Mouse (Mus musculus): ENCODE measurements at regions not wholly inside any gene's neighbourhood (a gene's known extent, or its start where the extent isn't known, plus 50 kb on each side); places are given as distances from the start of the nearest gene placed in this dataset.
"Not testable (repeated sequence)": the region's sequence is repeated elsewhere in the genome, so short reads cannot be mapped to it uniquely, and the experiment has no call there.

DNA sequence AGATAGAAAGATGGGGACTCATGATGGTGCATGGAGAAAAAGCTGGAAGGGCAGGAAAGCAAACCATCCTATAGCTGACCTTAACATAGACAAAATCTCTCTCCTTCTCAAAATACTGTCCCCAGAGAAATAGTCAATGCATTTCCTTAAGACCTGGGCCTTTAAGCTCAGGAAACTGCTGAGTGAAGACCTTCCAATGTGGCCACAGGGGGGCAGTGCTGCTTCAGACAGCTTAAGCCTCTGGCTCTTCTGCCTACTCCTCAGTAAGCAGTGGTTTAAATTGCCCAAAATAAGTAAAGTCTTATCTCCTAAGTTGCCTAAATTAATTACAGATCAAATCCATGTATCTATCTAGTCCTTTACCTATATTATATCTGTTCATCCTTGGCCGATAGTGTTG is 616.2 kb downstream of the Dad1 start:
- intact Hi-C loops (cut with DNase I); DNase-seq (ENCODE audit: extremely low spot score in 1 of 2, low spot score in 2 of 2); H3K4me3 ChIP-seq; H3K27ac ChIP-seq: not testable (repeated sequence)
- TF ChIP-seq CTCF (IDR thresholded peaks at IDR 0.05): peak; percentile 36

- DNase-seq (ENCODE audit: extremely low spot score in 1 of 2, low spot score in 2 of 2); H3K27ac ChIP-seq; intact Hi-C loops (cut with DNase I); H3K4me3 ChIP-seq: not testable (repeated sequence)
Measured at GRCm38 (mm10) chr14:53635206-53635605, 618.7 kb downstream of the Dad1 start.

GRCm38 (mm10) chr14:53634320-53634979 is 619.5 kb downstream of the Dad1 start:
- intact Hi-C loops (cut with DNase I); DNase-seq (ENCODE audit: extremely low spot score in 1 of 2, low spot score in 2 of 2); H3K27ac ChIP-seq; H3K4me3 ChIP-seq: not testable (repeated sequence)

DNA sequence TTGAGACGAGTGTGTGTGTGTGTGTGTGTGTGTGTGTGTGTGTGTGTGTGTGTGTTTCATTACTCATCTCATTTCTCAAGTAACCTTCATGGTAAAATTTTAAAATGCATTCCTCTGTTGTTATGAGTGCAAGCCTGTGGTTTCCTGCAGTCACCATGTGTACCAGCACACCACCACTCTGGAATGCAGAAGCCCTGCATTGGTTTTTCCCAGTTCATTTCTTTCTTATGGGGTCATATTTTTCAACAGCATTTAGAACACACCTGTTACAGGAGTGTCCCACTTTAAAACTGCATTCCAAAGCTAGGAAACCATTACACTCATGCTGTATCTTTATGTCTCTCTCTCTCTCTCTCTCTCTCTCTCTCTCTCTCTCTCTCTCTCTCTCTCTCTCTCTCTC is 620.2 kb downstream of the Dad1 start:
- H3K27ac ChIP-seq; intact Hi-C loops (cut with DNase I); H3K4me3 ChIP-seq; DNase-seq (ENCODE audit: extremely low spot score in 1 of 2, low spot score in 2 of 2): not testable (repeated sequence)

- H3K27ac ChIP-seq; DNase-seq (ENCODE audit: extremely low spot score in 1 of 2, low spot score in 2 of 2); intact Hi-C loops (cut with DNase I); H3K4me3 ChIP-seq: not testable (repeated sequence)
Measured at GRCm38 (mm10) chr14:53621376-53621775, 632.5 kb downstream of the Dad1 start.

- H3K27ac ChIP-seq; H3K4me3 ChIP-seq; DNase-seq (ENCODE audit: extremely low spot score in 1 of 2, low spot score in 2 of 2); intact Hi-C loops (cut with DNase I): not testable (repeated sequence)
Measured at GRCm38 (mm10) chr14:53616061-53616460, 637.8 kb downstream of the Dad1 start.

DNA sequence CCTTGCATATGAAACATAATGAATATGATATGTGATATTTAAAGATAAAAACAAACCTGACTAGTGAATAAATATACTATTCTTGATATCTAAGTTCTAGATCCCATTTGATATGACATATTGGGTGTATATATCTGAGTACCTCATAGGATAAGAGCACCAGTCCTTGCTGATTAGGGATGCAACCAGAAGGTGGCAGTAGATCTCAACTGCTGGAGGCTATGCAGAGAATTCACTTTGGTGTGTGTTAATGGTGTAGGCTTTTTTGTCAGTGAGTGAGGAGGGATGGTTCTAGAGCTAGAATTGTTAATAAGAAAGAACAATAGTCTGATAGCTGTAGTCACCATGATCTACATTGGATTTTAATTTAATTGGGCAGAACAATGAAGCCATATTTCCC is 639.6 kb downstream of the Dad1 start:
- DNase-seq (ENCODE audit: extremely low spot score in 1 of 2, low spot score in 2 of 2): no peak
- peak; percentile 37 for TF ChIP-seq CTCF (IDR thresholded peaks at IDR 0.05)
- no peak overlapping the region for H3K27ac ChIP-seq
- H3K4me3 ChIP-seq: no peak overlapping the region
- intact Hi-C loops (cut with DNase I): no loop called here

GRCm38 (mm10) chr14:53599299-53599698 is 654.6 kb downstream of the Dad1 start:
- H3K27ac ChIP-seq; intact Hi-C loops (cut with DNase I); H3K4me3 ChIP-seq; DNase-seq (ENCODE audit: extremely low spot score in 1 of 2, low spot score in 2 of 2): not testable (repeated sequence)

GRCm38 (mm10) chr14:53597287-53597686 is 656.6 kb downstream of the Dad1 start:
- H3K27ac ChIP-seq; H3K4me3 ChIP-seq; DNase-seq (ENCODE audit: extremely low spot score in 1 of 2, low spot score in 2 of 2); intact Hi-C loops (cut with DNase I): not testable (repeated sequence)

GRCm38 (mm10) chr14:53590601-53591000 is 663.3 kb downstream of the Dad1 start:
- intact Hi-C loops (cut with DNase I); DNase-seq (ENCODE audit: extremely low spot score in 1 of 2, low spot score in 2 of 2); H3K4me3 ChIP-seq; H3K27ac ChIP-seq: not testable (repeated sequence)
- TF ChIP-seq CTCF (IDR thresholded peaks at IDR 0.05): peak; percentile 21

GRCm38 (mm10) chr14:53582528-53582927 is 671.4 kb downstream of the Dad1 start:
- intact Hi-C loops (cut with DNase I); H3K27ac ChIP-seq: not testable (repeated sequence)

GRCm38 (mm10) chr14:53581734-53582133 is 672.2 kb downstream of the Dad1 start:
- intact Hi-C loops (cut with DNase I); H3K4me3 ChIP-seq; DNase-seq (ENCODE audit: extremely low spot score in 1 of 2, low spot score in 2 of 2); H3K27ac ChIP-seq: not testable (repeated sequence)
- TF ChIP-seq CTCF (IDR thresholded peaks at IDR 0.05): peak; percentile 33

More at GRCm38 (mm10) chr14:53582528-53582927, 671.4 kb downstream of the Dad1 start:
- DNase-seq (ENCODE audit: extremely low spot score in 1 of 2, low spot score in 2 of 2); H3K4me3 ChIP-seq: not testable (repeated sequence)

DNA sequence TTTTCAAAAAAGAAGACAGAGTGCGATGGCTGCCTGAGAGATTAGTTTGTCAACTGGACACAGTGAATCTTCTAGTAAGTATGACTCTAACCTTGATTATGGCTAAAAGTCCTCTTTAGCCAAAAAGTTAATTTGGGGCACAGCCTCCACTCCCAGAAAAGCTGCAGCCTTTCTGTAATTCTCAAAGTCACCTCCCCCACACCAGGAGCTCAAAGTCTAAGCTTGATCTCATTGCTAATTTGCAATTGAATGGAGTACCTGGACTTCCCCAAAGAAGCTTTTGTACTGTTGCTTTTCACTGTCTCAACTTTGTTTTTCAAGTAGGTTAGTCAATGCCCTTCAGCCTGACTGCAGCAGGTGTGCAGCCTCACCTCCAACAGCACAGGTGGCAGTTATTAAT is 677.0 kb downstream of the Dad1 start:
- intact Hi-C loops (cut with DNase I); H3K27ac ChIP-seq; DNase-seq (ENCODE audit: extremely low spot score in 1 of 2, low spot score in 2 of 2); H3K4me3 ChIP-seq: not testable (repeated sequence)

GRCm38 (mm10) chr14:53572701-53573100 is 681.2 kb downstream of the Dad1 start:
- H3K4me3 ChIP-seq; H3K27ac ChIP-seq; intact Hi-C loops (cut with DNase I); DNase-seq (ENCODE audit: extremely low spot score in 1 of 2, low spot score in 2 of 2): not testable (repeated sequence)
